ENCODE assay signal across 18 mouse cellular contexts in the genomic region with DNA sequence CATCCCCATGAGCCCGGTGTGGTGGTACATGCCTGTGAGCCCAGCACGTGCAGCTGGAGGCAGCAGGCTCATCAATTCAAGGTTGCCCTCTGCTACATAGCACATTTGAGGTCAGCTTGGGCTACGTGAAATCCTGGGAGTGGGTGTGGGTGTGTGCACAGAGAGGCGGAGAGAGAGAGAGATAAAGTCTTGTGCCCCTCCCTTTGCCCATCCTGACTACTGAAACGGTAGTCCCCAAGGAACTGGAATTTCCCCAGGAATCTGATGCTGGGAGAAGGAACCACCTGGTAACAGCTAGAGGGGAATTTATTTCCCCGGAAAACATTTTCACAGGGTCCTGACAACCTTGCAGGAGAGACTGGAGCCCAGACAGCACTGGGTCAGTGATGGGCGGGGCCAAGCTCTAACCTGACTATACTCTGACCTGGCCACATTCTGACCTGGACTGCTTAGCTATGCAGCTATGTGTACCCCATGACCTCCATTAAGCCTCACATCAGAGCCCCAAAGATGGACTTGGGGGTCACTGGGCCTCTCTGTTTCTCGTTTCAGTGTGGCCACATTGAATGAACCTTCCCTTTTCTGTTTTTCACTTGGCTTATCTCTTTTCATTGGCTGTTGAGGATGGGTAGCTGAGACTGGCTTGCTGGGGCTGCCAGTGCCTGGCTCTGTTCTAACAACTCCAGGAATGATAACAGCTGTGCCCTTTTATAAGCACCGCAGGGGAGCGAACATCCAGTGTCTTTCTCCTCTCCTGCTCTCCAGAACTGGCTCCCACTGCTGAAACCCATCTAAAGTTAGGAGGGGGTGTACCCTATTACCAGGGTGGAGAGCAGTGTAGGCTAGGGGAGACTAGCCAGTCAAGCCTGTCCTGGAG. TPM values are rescaled to one million over a fixed set of nuclear protein-coding genes. Genes with fewer than 3 reads are reported as not detected.
DNase-seq lines count a peak whose midpoint lies in the region; ATAC-seq and TF ChIP-seq lines count a peak whose summit lies in the region.
"Had no signal": no experiment of that assay in that cellular context is flagged by ENCODE, and none has a peak within 500 bp of the region (broad histone marks: within the 10 kb centered on the region; RNA-seq: fewer than 3 reads in every experiment).

No protein-coding gene starts in this region.

- TF ChIP-seq RAD21 in MEL (IDR thresholded peaks at IDR 0.05; ENCODE audit: low read depth, low read length) = no peak

- H3K79me2 ChIP-seq in MEL (ENCODE audit: control insufficient read depth, insufficient read depth, low read length, poor library complexity) = no peaks in the 10 kb centered on the region

- no peak for TF ChIP-seq POLR2A in MEL (IDR thresholded peaks at IDR 0.05; ENCODE audit: control insufficient read depth in 1 of 2, insufficient read depth in 1 of 2, low read depth in 1 of 2, low read length in 2 of 2, poor library complexity in 1 of 2)

- TF ChIP-seq CTCF in left cerebral cortex, adult 2 months (IDR thresholded peaks at IDR 0.05) = no peak
- no peak for TF ChIP-seq CTCF in MEL (IDR thresholded peaks at IDR 0.05 in 2 of 3, conservative IDR thresholded peaks at IDR 0.05 in 1 of 3; ENCODE audit: control insufficient read depth in 1 of 3, insufficient read depth in 1 of 3, low read depth in 2 of 3, low read length in 3 of 3, poor library complexity in 1 of 3, severe bottlenecking in 1 of 3)
- no peak for TF ChIP-seq CTCF in stomach, postnatal 0 days (IDR thresholded peaks at IDR 0.05; ENCODE audit: low read depth)

- DNase-seq in left cerebral cortex, adult 2 months (ENCODE audit: extremely low spot score in 1 of 2, low spot score in 2 of 2) = no peak
- no peak for DNase-seq in left cerebral cortex, adult 9 months (ENCODE audit: low spot score in 2 of 2)
- DNase-seq in MEL (ENCODE audit: low read depth, low spot score) = peak; percentile 67
- DNase-seq in stomach, postnatal 0 days (ENCODE audit: low spot score) = no peak
- no peak for DNase-seq in heart, adult 9 months (ENCODE audit: low spot score in 2 of 2)
- no peak for DNase-seq in thymus, postnatal 0 days (ENCODE audit: low spot score)
- DNase-seq: cerebellum, adult 11 months; cerebellum, postnatal 36 days; heart, postnatal 4 days; layer of hippocampus, adult 9-11 months had no signal

- 37% methylated on average over 10 of the region's 10 CpGs for WGBS in intestine, embryonic 16.5 days
- 32% methylated on average over 10 of the region's 10 CpGs for WGBS in stomach, postnatal 0 days

- H3K27ac ChIP-seq in left cerebral cortex, adult 2 months = peak overlapping the region; percentile 86
- H3K27ac ChIP-seq in MEL (ENCODE audit: control insufficient read depth, low read depth, low read length) = peak overlapping the region; percentile 38
- H3K27ac ChIP-seq in intestine, embryonic 16.5 days (ENCODE audit: low read length) = no peak overlapping the region
- H3K27ac ChIP-seq in stomach, postnatal 0 days (replicated peaks) = peak overlapping the region; percentile 24; the same call in 1 of the 2 replicates
- H3K27ac ChIP-seq: embryonic facial prominence, embryonic 13.5 days; heart, embryonic 13.5 days; liver, embryonic 12.5 days; lung, embryonic 15.5 days; neural tube, embryonic 15.5 days had no signal

- H3K27me3 ChIP-seq in MEL (ENCODE audit: control insufficient read depth in 1 of 2, insufficient read depth in 2 of 2, low read length in 2 of 2) = no peaks in the 10 kb centered on the region
- H3K27me3 ChIP-seq in intestine, embryonic 16.5 days (replicated peaks; ENCODE audit: control insufficient read depth, insufficient read depth, low read length) = no peaks in the 10 kb centered on the region
- no peaks in the 10 kb centered on the region for H3K27me3 ChIP-seq in stomach, postnatal 0 days (ENCODE audit: control insufficient read depth, insufficient read depth, low read length)
- H3K27me3 ChIP-seq: embryonic facial prominence, embryonic 13.5 days; lung, embryonic 15.5 days; neural tube, embryonic 15.5 days had no signal

- H3K4me1 ChIP-seq in MEL (ENCODE audit: control insufficient read depth in 1 of 2, insufficient read depth in 2 of 2, low read length in 2 of 2) = peaks cover 34 to 47% of the 10 kb centered on the region in 2 experiments
- H3K4me1 ChIP-seq in intestine, embryonic 16.5 days (ENCODE audit: control insufficient read depth, insufficient read depth, low read length) = peaks cover 12% of the 10 kb centered on the region
- H3K4me1 ChIP-seq in stomach, postnatal 0 days (replicated peaks; ENCODE audit: control insufficient read depth, insufficient read depth) = no peaks in the 10 kb centered on the region
- H3K4me1 ChIP-seq: embryonic facial prominence, embryonic 13.5 days; heart, embryonic 13.5 days; lung, embryonic 15.5 days; neural tube, embryonic 15.5 days had no signal

- no peak overlapping the region for H3K4me3 ChIP-seq in left cerebral cortex, adult 2 months
- peak overlapping the region; percentile 5 to 61; a peak in 3 of 4 replicates for H3K4me3 ChIP-seq in MEL (ENCODE audit: control insufficient read depth in 1 of 2, insufficient read depth in 1 of 2, low read depth in 2 of 2, low read length in 2 of 2)
- H3K4me3 ChIP-seq in intestine, embryonic 16.5 days (ENCODE audit: low read length) = no peak overlapping the region
- no peak overlapping the region for H3K4me3 ChIP-seq in stomach, postnatal 0 days (ENCODE audit: low read depth, low read length)
- H3K4me3 ChIP-seq: embryonic facial prominence, embryonic 13.5 days; heart, embryonic 13.5 days; liver, embryonic 12.5 days; lung, embryonic 15.5 days; neural tube, embryonic 15.5 days had no signal

- no peak overlapping the region for H3K4me2 ChIP-seq in intestine, embryonic 16.5 days (ENCODE audit: low read depth, low read length)
- no peak overlapping the region for H3K4me2 ChIP-seq in stomach, postnatal 0 days (replicated peaks; ENCODE audit: low read depth)
- H3K4me2 ChIP-seq: embryonic facial prominence, embryonic 13.5 days; heart, embryonic 13.5 days; liver, embryonic 12.5 days; lung, embryonic 15.5 days; neural tube, embryonic 15.5 days had no signal

- intact Hi-C loops in left cerebral cortex, adult 2 months (cut with DNase I) = no loop called here

- peak overlapping the region; percentile 42 for H3K9ac ChIP-seq in MEL (ENCODE audit: control insufficient read depth, low read depth, low read length, poor library complexity, severe bottlenecking)
- H3K9ac ChIP-seq in intestine, embryonic 16.5 days (ENCODE audit: low read depth, low read length) = no peak overlapping the region
- H3K9ac ChIP-seq in stomach, postnatal 0 days (ENCODE audit: low read length) = no peak overlapping the region
- H3K9ac ChIP-seq: embryonic facial prominence, embryonic 13.5 days; heart, embryonic 13.5 days; liver, embryonic 12.5 days; lung, embryonic 15.5 days; neural tube, embryonic 15.5 days had no signal

- TF ChIP-seq EP300 in MEL (IDR thresholded peaks at IDR 0.05; ENCODE audit: low read depth in 1 of 2, low read length in 2 of 2) = peak; percentile 15 to 39; a peak in 3 of 4 replicates
- TF ChIP-seq EP300 in stomach, postnatal 0 days (optimal IDR thresholded peaks at IDR 0.05) = no peak

- no peaks in the 10 kb centered on the region for H3K9me3 ChIP-seq in MEL (replicated peaks; ENCODE audit: insufficient read depth, low read length)
- no peaks in the 10 kb centered on the region for H3K9me3 ChIP-seq in intestine, embryonic 16.5 days (ENCODE audit: control insufficient read depth, low read length)
- no peaks in the 10 kb centered on the region for H3K9me3 ChIP-seq in stomach, postnatal 0 days (ENCODE audit: control insufficient read depth, low read length)
- H3K9me3 ChIP-seq: embryonic facial prominence, embryonic 13.5 days; heart, embryonic 13.5 days; liver, embryonic 12.5 days; lung, embryonic 15.5 days; neural tube, embryonic 15.5 days had no signal

- H3K36me3 ChIP-seq in MEL (ENCODE audit: control insufficient read depth in 1 of 2, insufficient read depth in 2 of 2, low read length in 2 of 2) = peaks cover 0 to 38% of the 10 kb centered on the region in 2 experiments; a peak in 2 of 4 replicates
- H3K36me3 ChIP-seq in intestine, embryonic 16.5 days (ENCODE audit: control insufficient read depth, insufficient read depth, low read length) = no peaks in the 10 kb centered on the region
- H3K36me3 ChIP-seq in stomach, postnatal 0 days (ENCODE audit: control insufficient read depth, insufficient read depth, low read length) = no peaks in the 10 kb centered on the region
- H3K36me3 ChIP-seq: embryonic facial prominence, embryonic 13.5 days; heart, embryonic 13.5 days; liver, embryonic 12.5 days; lung, embryonic 15.5 days; neural tube, embryonic 15.5 days had no signal

- ATAC-seq in intestine, embryonic 16.5 days = peak; percentile 45; the same call in 1 of the 2 replicates
- peak; percentile 8; the same call in 1 of the 2 replicates for ATAC-seq in stomach, postnatal 0 days (ENCODE audit: low FRiP score, low TSS enrichment)
- ATAC-seq: liver, embryonic 12.5 days had no signal

TF ChIP-seq in MEL, 35 proteins besides CTCF, POLR2A, EP300 and RAD21 (continues in another document):
- TF ChIP-seq BHLHE40 (IDR thresholded peaks at IDR 0.05; ENCODE audit: borderline replicate concordance, low read depth, low read length) = peak; percentile 75; the same call in 1 of the 2 replicates
- no peak for TF ChIP-seq TBP (IDR thresholded peaks at IDR 0.05; ENCODE audit: low read depth, low read length)
- TF ChIP-seq ETS1 (IDR thresholded peaks at IDR 0.05; ENCODE audit: low read depth, low read length) = peak; percentile 31; the same call in 1 of the 2 replicates
- TF ChIP-seq ZMIZ1 (IDR thresholded peaks at IDR 0.05; ENCODE audit: low read depth, low read length) = no peak
- no peak; the same call in 1 of the 2 replicates for TF ChIP-seq TAL1 (IDR thresholded peaks at IDR 0.05; ENCODE audit: low read length)

RNA-seq across cellular contexts. Expression of a gene that starts 6.0 kb away (rescaled TPM):
- total RNA-seq in left cerebral cortex, adult 2 months (2021) = 100 to 1,000 TPM; 106 to 108 TPM
- total RNA-seq in MEL (2012; rRNA removed) = 125 and 138 TPM in 2 replicates
- polyA plus RNA-seq in MEL (2012; ENCODE audit: insufficient read depth in 1 of 2, insufficient read length in 2 of 2, low read depth in 1 of 2, low replicate concordance in 2 of 2, missing spikeins in 1 of 2) = 100 to 1,000 TPM; 119 to 211 TPM
- 72.0 and 83.2 TPM in 2 replicates for polyA plus RNA-seq in intestine, embryonic 16.5 days (2015; fragmentation: Nextera tagmentation; extraction: Ambion mirVana)
- polyA plus RNA-seq in stomach, postnatal 0 days (2015; fragmentation: Nextera tagmentation; extraction: Ambion mirVana) = 88.7 and 103 TPM in 2 replicates
- 99.1 and 103 TPM in 2 replicates for polyA plus RNA-seq in thymus, postnatal 0 days (2015; fragmentation: Nextera tagmentation; extraction: Ambion mirVana)

RNA-seq across cellular contexts. Expression of a gene that starts 53.0 kb away (rescaled TPM):
- total RNA-seq in left cerebral cortex, adult 2 months (2021) = 1 to 10 TPM; 3.3 to 4.7 TPM
- total RNA-seq in MEL (2012; rRNA removed) = not detected in 2 replicates
- polyA plus RNA-seq in MEL (2012; ENCODE audit: insufficient read depth in 1 of 2, insufficient read length in 2 of 2, low read depth in 1 of 2, low replicate concordance in 2 of 2, missing spikeins in 1 of 2) = under 1 TPM in 1 of 2 experiments, not detected in 1; 0.19 TPM
- 0.92 and 1.0 TPM in 2 replicates for polyA plus RNA-seq in intestine, embryonic 16.5 days (2015; fragmentation: Nextera tagmentation; extraction: Ambion mirVana)
- polyA plus RNA-seq in stomach, postnatal 0 days (2015; fragmentation: Nextera tagmentation; extraction: Ambion mirVana) = 0.98 and 1.2 TPM in 2 replicates
- 0.27 TPM in 1 of 2 replicates, not detected in the other for polyA plus RNA-seq in thymus, postnatal 0 days (2015; fragmentation: Nextera tagmentation; extraction: Ambion mirVana)
- total RNA-seq: heart, postnatal 4 days; megakaryocyte progenitor cell, adult 5-6 weeks had no signal
- polyA plus RNA-seq: gonadal fat pad, adult 2 months had no signal

Comparison
In these comparisons a context has a peak if more than half of its experiments do, and no peak if none do; other contexts are left out.
1. H3K4me3 ChIP-seq: peak in MEL (2 of 2); none in left cerebral cortex, adult 2 months (single experiment), intestine, embryonic 16.5 days (single experiment) and stomach, postnatal 0 days (single experiment).